Mouse (Mus musculus) hindbrain, embryonic 13.5 days (tissue): Measurements from ENCODE around the gene Spats1. TPM values are rescaled to one million over a fixed set of nuclear protein-coding genes. Genes with fewer than 3 reads are reported as not detected.
A peak's percentile ranks its signal among the peaks of the same experiment; 100 is the strongest.
"Not testable (repeated sequence)": the region's sequence is repeated elsewhere in the genome, so short reads cannot be mapped to it uniquely, and the experiment has no call there.

Experiments
- ATAC-seq: fragments of 200-750 bp; cut with Nextera tagmentation; 2 replicates; pipeline ENCODE4 v1.8.0; 2017; ENCODE audit warnings: moderate TSS enrichment; ENCODE audit not compliant: low FRiP score
- H3K27ac ChIP-seq: fragments of 300-500 bp; sonication (generic); 2 replicates; pipeline ENCODE4 v1.5.1; 2015; ENCODE audit warnings: inconsistent platforms, mild to moderate bottlenecking, moderate library complexity
- H3K27me3 ChIP-seq: fragments of 300-500 bp; sonication (generic); 2 replicates; pipeline ENCODE4 v1.6.1; 2015; ENCODE audit warnings: mild to moderate bottlenecking, inconsistent platforms
- H3K36me3 ChIP-seq: fragments of 300-500 bp; sonication (generic); 2 replicates; pipeline ENCODE4 v1.6.1; 2015; ENCODE audit warnings: mild to moderate bottlenecking, inconsistent platforms
- H3K4me1 ChIP-seq: fragments of 300-500 bp; sonication (generic); replicated peaks from 2 replicates; pipeline ENCODE4 v1.6.1; 2015; ENCODE audit warnings: inconsistent platforms
- H3K4me2 ChIP-seq: fragments of 300-500 bp; sonication (generic); 2 replicates; pipeline ENCODE4 v1.6.1; 2015; ENCODE audit warnings: inconsistent platforms, mild to moderate bottlenecking, moderate library complexity
- H3K4me3 ChIP-seq: fragments of 300-500 bp; sonication (generic); 2 replicates; pipeline ENCODE4 v1.5.1; 2015; ENCODE audit warnings: mild to moderate bottlenecking, inconsistent platforms
- H3K9ac ChIP-seq: fragments of 300-500 bp; sonication (generic); 2 replicates; pipeline ENCODE4 v1.6.1; 2015; ENCODE audit warnings: mild to moderate bottlenecking, inconsistent platforms
- H3K9me3 ChIP-seq: fragments of 300-500 bp; sonication (generic); 2 replicates; pipeline ENCODE4 v1.6.1; 2016; ENCODE audit warnings: inconsistent platforms
- WGBS: fragments of 180-500 bp; shearing (Covaris S2); methylation state at CpG from one replicate; pipeline ENCODE4 v1.1.7; 2015; 5-methylcytosine and 5-hydroxymethylcytosine counted together
- polyA plus RNA-seq: library from polyadenylated mRNA; unstranded; fragments of >200 nt; fragmentation: Nextera tagmentation; extraction: Ambion mirVana; gene quantifications from 2 replicates; pipeline ENCODE4 v1.2.1, GENCODE M21; 2015

Spats1 gene
- polyA plus RNA-seq, 1 experiment from 2014 or later, result 2.1 TPM

GRCm38 (mm10) chr17:45417387-45417786, 57.8 kb downstream of the Spats1 start:
- no peaks in the 10 kb centered on the region for H3K9me3 ChIP-seq
- no peak overlapping the region for H3K4me3 ChIP-seq
- 83% methylated on average over 2 of the region's 2 CpGs for WGBS
- no peak for ATAC-seq
- H3K4me1 ChIP-seq, result no peaks in the 10 kb centered on the region
- H3K9ac ChIP-seq, result no peak overlapping the region
- peaks cover 62% of the 10 kb centered on the region for H3K36me3 ChIP-seq
- H3K27me3 ChIP-seq, result no peaks in the 10 kb centered on the region
- H3K27ac ChIP-seq, result no peak overlapping the region
- no peak overlapping the region for H3K4me2 ChIP-seq

DNA sequence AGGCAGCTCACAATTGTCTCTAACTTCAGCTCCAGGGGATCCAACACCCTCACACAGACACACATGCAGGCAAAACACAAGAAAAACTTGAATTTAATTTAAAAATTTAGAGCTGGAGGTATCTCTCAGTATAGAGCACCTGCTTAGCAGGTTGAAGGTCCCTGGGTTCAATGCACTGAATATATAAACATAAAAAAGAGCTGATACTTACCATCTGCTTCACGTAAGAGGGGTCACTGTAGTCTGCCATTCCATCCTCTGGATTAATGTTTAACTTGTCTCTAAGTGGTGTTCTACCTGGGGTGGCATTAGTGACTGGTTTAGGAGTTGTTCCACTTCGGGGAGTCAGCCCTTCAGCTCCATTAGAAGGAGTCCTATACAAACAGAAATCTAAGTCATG, 63.6 kb downstream of the Spats1 start:
- not testable (repeated sequence) for H3K4me1 ChIP-seq, H3K4me2 ChIP-seq, H3K27ac ChIP-seq, H3K27me3 ChIP-seq, H3K4me3 ChIP-seq, ATAC-seq, H3K9ac ChIP-seq, H3K9me3 ChIP-seq
- peaks cover 82% of the 10 kb centered on the region for H3K36me3 ChIP-seq
- WGBS, result 91% methylated on average over 2 of the region's 2 CpGs

DNA sequence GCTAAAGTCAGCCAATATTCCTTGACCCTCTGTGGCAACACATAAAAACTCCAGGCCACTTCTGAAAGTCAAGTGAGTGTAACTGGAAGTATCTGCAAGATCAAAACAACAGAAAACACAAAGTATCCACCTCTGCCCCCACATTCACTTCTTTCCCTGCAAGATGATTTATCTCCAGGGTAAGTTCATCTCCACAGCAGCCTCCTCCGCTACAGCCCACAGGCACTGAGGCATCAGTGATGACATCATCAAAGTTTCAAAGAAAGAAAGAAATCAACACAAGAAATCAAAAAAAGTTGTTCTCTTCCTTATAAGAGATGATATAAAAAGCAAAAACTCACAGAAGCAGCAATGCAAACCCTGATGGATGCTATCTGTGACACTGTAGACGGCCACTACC, 66.5 kb downstream of the Spats1 start:
- H3K4me1 ChIP-seq, result no peaks in the 10 kb centered on the region
- 96% methylated on average over 2 of the region's 2 CpGs for WGBS

GRCm38 (mm10) chr17:45406281-45406680, 68.9 kb downstream of the Spats1 start:
- Histone ChIP-seq H3K36me3 (peaks cover 66% of the 10 kb centered on the region), H3K9me3 (no peaks in the 10 kb centered on the region), H3K4me2 (no peak overlapping the region), H3K27me3 (no peaks in the 10 kb centered on the region), H3K4me1 (no peaks in the 10 kb centered on the region), H3K9ac (no peak overlapping the region), H3K27ac (no peak overlapping the region), H3K4me3 (no peak overlapping the region)
- ATAC-seq, result no peak
- WGBS, result 96% methylated on average over 10 of the region's 10 CpGs

More for the DNA sequence above, 66.5 kb downstream of the Spats1 start:
- no peak for ATAC-seq
- Histone ChIP-seq H3K9me3 (no peaks in the 10 kb centered on the region), H3K36me3 (peaks cover 88% of the 10 kb centered on the region), H3K27ac (no peak overlapping the region), H3K4me3 (no peak overlapping the region), H3K27me3 (no peaks in the 10 kb centered on the region), H3K4me2 (no peak overlapping the region), H3K9ac (no peak overlapping the region)

DNA sequence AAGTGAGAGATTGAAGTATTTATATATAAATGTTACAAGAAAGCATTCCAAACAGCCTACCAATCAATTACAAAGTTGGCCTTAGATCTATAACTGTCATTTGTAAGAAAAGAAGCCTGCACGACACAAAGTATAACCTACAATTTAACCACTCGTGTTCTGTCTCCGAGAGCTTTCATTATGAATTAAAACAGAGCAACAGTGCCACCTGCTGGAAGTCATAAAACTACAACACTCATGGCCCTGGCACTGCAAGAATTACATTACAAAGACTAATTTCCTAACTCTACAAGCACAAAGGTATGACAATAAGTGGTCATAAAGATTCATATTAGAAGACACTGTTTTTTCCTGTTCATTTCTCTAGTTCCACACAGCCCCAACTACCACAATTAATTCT, 72.0 kb downstream of the Spats1 start:
- H3K4me3 ChIP-seq, result no peak overlapping the region
- peaks cover 40% of the 10 kb centered on the region for H3K36me3 ChIP-seq
- ATAC-seq, result no peak
- H3K9ac ChIP-seq, result no peak overlapping the region
- 12% methylated on average over 3 of the region's 3 CpGs for WGBS
- H3K27me3 ChIP-seq, result no peaks in the 10 kb centered on the region
- no peak overlapping the region for H3K4me2 ChIP-seq
- no peaks in the 10 kb centered on the region for H3K9me3 ChIP-seq
- no peak overlapping the region for H3K27ac ChIP-seq
- H3K4me1 ChIP-seq, result 0 out of 2 replicates have a peak, but pooled peaks cover 3% of the 10 kb centered on the region

DNA sequence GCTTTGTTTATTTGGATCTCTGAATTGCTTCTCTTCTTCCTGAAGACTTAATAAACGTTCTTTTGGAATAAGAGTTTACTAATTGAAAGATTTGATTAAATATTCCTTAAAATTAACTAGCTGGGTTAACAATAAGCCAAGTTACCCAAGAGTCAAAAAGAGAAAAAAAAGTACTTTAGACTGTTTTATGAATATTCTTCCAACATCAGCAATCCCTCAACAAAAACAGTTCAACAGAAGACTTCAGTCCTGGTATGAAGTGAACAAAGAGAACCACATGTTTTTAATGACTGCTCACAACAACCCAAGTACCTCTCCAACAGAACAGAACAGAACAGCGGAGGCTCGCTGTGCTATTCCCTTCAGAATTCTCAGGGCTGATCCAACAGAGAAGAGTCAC, 72.6 kb downstream of the Spats1 start:
- peaks cover 42% of the 10 kb centered on the region for H3K36me3 ChIP-seq
- no peak overlapping the region for H3K4me3 ChIP-seq
- no peaks in the 10 kb centered on the region for H3K27me3 ChIP-seq
- no peak for ATAC-seq
- H3K9me3 ChIP-seq, result no peaks in the 10 kb centered on the region
- 85% methylated on average over 3 of the region's 3 CpGs for WGBS
- no peak overlapping the region for H3K4me2 ChIP-seq
- H3K9ac ChIP-seq, result no peak overlapping the region
- H3K4me1 ChIP-seq, result 0 out of 2 replicates have a peak, but pooled peaks cover 3% of the 10 kb centered on the region
- H3K27ac ChIP-seq, result 0 out of 2 replicates have a peak overlapping the region, but pooled peaks have one; percentile 18

GRCm38 (mm10) chr17:45402126-45402525, 73.1 kb downstream of the Spats1 start:
- no peak overlapping the region for H3K9ac ChIP-seq
- ATAC-seq, result no peak
- H3K27ac ChIP-seq, result no peak overlapping the region
- H3K27me3 ChIP-seq, result no peaks in the 10 kb centered on the region
- H3K36me3 ChIP-seq, result peaks cover 37% of the 10 kb centered on the region
- H3K4me3 ChIP-seq, result no peak overlapping the region
- 0 out of 2 replicates have a peak, but pooled peaks cover 3% of the 10 kb centered on the region for H3K4me1 ChIP-seq
- H3K4me2 ChIP-seq, result no peak overlapping the region
- 94% methylated on average over 1 of the region's 1 CpGs for WGBS
- no peaks in the 10 kb centered on the region for H3K9me3 ChIP-seq

DNA sequence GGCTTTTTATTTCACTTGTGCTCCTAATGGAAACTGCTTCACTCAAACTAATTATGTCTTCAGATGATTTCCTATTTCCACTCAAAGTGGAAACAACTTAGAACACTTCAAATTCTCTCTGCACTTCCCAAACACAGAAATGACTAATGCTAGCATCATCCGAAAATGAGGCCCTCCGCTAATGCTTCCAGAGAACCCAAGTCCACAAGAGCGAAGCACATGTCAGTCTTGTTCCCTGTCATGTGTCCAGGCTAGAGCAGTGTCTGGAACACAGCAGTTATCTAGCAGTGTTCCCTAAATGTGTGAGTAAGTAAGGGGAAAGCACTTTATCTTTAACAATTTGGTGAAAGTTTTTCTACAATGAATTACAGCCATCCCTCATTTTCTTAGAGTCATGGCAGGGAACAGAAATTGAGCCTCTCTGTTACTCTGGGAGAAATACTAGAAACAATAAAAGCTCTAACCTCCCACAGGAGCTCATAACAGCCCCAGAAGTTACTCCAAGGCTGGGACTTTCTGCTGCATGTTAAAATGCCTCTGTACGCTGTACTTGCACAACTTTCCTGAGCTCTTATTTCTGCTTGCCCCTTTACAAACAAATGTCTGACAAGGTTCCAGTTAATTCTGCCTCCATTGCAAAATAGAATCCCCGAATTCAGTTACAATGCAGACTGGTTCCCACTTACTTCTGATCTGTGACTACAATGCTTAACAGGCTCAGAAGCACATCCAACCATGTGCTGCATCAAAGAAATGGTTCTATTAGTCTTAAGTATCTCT, 73.9 kb downstream of the Spats1 start:
- H3K4me3 ChIP-seq, result no peak overlapping the region
- 93% methylated on average over 5 of the region's 5 CpGs for WGBS
- no peak for ATAC-seq
- H3K9me3 ChIP-seq, result no peaks in the 10 kb centered on the region
- no peak overlapping the region for H3K27ac ChIP-seq
- H3K4me2 ChIP-seq, result no peak overlapping the region
- 0 out of 2 replicates have a peak, but pooled peaks cover 3% of the 10 kb centered on the region for H3K4me1 ChIP-seq
- no peaks in the 10 kb centered on the region for H3K27me3 ChIP-seq
- peaks cover 30% of the 10 kb centered on the region for H3K36me3 ChIP-seq
- no peak overlapping the region for H3K9ac ChIP-seq

GRCm38 (mm10) chr17:45398021-45398420, 77.2 kb downstream of the Spats1 start:
- H3K27me3 ChIP-seq, result no peaks in the 10 kb centered on the region
- no peaks in the 10 kb centered on the region for H3K9me3 ChIP-seq
- H3K27ac ChIP-seq, result no peak overlapping the region
- H3K9ac ChIP-seq, result no peak overlapping the region
- 92% methylated on average over 2 of the region's 2 CpGs for WGBS
- no peak for ATAC-seq
- no peak overlapping the region for H3K4me2 ChIP-seq
- peaks cover 6% of the 10 kb centered on the region for H3K36me3 ChIP-seq
- no peak overlapping the region for H3K4me3 ChIP-seq
- H3K4me1 ChIP-seq, result 0 out of 2 replicates have a peak, but pooled peaks cover 8% of the 10 kb centered on the region

DNA sequence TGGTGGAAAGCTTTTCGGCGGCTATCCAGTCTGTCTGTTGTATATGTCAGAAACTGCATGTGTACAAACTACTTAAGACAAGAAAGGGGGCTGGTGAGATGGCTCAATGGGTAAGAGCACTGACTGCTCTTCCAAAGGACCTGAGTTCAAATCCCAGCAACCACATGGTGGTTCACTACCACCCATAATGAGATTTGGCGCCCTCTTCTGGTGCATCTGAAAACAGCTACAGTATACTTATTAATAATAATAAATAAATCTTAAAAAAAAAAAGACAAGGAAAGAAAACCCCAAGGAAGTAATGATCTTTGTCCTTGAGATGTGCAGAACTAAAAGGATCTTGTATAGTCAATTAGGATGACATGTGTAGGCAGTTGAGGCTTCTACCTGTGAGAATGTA, 77.7 kb downstream of the Spats1 start:
- ATAC-seq, result no peak
- no peak overlapping the region for H3K9ac ChIP-seq
- 80% methylated on average over 3 of the region's 3 CpGs for WGBS
- H3K4me1 ChIP-seq, result 0 out of 2 replicates have a peak, but pooled peaks cover 8% of the 10 kb centered on the region
- H3K4me2 ChIP-seq, result no peak overlapping the region
- H3K9me3 ChIP-seq, result no peaks in the 10 kb centered on the region
- no peak overlapping the region for H3K27ac ChIP-seq
- H3K36me3 ChIP-seq, result peaks cover 10% of the 10 kb centered on the region
- no peaks in the 10 kb centered on the region for H3K27me3 ChIP-seq
- no peak overlapping the region for H3K4me3 ChIP-seq

GRCm38 (mm10) chr17:45394612-45395011, 80.6 kb downstream of the Spats1 start:
- ATAC-seq, result no peak
- 80% methylated on average over 9 of the region's 9 CpGs for WGBS
- Histone ChIP-seq H3K9ac (no peak overlapping the region), H3K27ac (no peak overlapping the region), H3K4me2 (no peak overlapping the region), H3K27me3 (no peaks in the 10 kb centered on the region), H3K9me3 (no peaks in the 10 kb centered on the region), H3K36me3 (peaks cover 37% of the 10 kb centered on the region), H3K4me3 (no peak overlapping the region), H3K4me1 (0 out of 2 replicates have a peak, but pooled peaks cover 5% of the 10 kb centered on the region)

- Histone ChIP-seq H3K9ac (no peak overlapping the region), H3K4me3 (no peak overlapping the region), H3K27me3 (no peaks in the 10 kb centered on the region), H3K4me2 (no peak overlapping the region), H3K36me3 (peaks cover 41% of the 10 kb centered on the region), H3K4me1 (0 out of 2 replicates have a peak, but pooled peaks cover 5% of the 10 kb centered on the region), H3K9me3 (no peaks in the 10 kb centered on the region), H3K27ac (no peak overlapping the region)
- no peak for ATAC-seq
- 89% methylated on average over 3 of the region's 3 CpGs for WGBS
These were observed 81.5 kb downstream of the Spats1 start for GRCm38 (mm10) chr17:45393765-45394164.
